In genomic region chrX:7859191-7859753, GRCm38 (mm10) we compare ENCODE assay signal across 1 mouse cellular context.
TF ChIP-seq lines count a peak whose summit lies in the region.

No protein-coding gene starts in this region.

TF ChIP-seq in CH12.LX, 34 proteins besides CTCF, POLR2A, EP300 and RAD21:
- TF ChIP-seq ELF1 (IDR thresholded peaks at IDR 0.05; ENCODE audit: low read depth, low read length) (0 out of 2 replicates have a peak, but pooled peaks have one; percentile 34), IRF4 (IDR thresholded peaks at IDR 0.05; ENCODE audit: low read depth, low read length) (peak; percentile 36; the same call in 1 of the 2 replicates), ETS1 (conservative IDR thresholded peaks at IDR 0.05; ENCODE audit: low read depth, low read length) (peak; percentile 49), TCF12 (IDR thresholded peaks at IDR 0.05; ENCODE audit: low read depth, low read length) (peak; percentile 70; the same call in 1 of the 2 replicates), MEF2A (IDR thresholded peaks at IDR 0.05; ENCODE audit: borderline replicate concordance, low read depth, low read length) (peak; percentile 44; the same call in 1 of the 2 replicates), JUN (IDR thresholded peaks at IDR 0.05; ENCODE audit: insufficient read depth, low read depth, low read length) (no peak), CHD2 (IDR thresholded peaks at IDR 0.05; ENCODE audit: low read length) (no peak), BHLHE40 (IDR thresholded peaks at IDR 0.05; ENCODE audit: low read depth, low read length) (0 out of 2 replicates have a peak, but pooled peaks have one; percentile 4), NELFE (IDR thresholded peaks at IDR 0.05; ENCODE audit: low read depth, low read length) (no peak)
